Mouse (Mus musculus): ENCODE results near the gene Scarb1.

Gene Scarb1

DNA sequence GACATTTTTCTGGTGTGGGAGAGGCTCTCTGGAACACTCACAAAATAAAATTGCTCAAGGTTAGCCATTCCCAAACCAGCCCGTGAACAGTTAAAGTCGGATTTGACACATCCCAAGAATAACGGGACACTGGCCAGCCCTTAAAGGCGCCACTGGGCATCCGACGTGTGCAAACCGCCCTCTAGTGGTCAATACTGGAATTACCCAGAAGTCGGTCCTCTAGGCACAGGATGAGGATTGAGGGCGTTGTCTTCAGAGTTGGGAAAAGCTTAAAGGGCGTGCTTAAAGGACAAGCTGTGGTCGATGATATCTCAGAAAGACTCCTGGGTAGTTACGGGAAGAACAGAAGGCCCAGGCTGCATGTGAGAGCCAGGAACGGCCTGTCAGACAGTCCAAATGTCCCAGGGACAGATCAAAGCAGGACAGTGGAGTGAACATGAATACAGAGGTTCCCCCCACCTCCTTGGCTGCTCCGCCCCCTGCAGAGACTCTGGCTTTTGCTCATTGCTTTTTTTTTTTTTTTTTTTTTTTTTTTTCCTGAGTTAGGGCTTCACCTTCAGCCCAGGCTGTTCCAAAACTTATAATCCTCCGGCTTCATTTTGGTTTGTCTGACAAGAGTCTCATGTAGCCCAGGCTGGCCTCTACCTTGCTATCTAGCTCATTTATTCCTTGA, 69.2 kb downstream of the Scarb1 start:
- in situ Hi-C loops (cut with MboI, MseI), result no loop called here

DNA sequence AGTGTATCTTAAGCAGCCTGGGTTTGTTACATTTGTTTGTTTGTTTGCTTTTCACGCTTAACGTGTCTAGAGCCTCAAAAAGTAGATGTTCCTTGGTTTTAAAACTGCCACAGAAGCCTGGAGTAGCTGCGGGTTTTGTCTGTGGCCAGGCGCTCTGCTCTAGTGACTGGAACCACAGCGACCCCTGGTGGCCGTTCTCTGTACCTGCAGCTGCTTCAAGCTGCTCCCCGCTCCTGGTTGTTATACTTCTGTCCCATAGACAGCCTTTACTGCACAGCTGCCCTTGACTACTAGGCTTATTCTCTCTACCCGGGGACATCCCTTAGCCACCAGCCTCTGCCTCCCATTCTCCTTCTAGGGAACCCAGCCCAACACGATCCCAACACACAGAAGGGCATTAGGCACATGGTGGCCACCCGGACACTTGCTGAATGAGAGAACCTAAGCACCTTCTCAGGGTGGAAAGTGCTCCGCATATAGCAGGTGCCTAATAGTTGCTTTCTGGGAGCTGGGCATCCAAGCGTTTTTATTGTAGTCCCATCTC, 70.2 kb downstream of the Scarb1 start:
- in situ Hi-C loops (cut with MboI, MseI), result no loop called here

- in situ Hi-C loops (cut with MboI, MseI), result no loop called here
Measured at GRCm38 (mm10) chr5:125269836-125270235, 71.1 kb downstream of the Scarb1 start.

DNA sequence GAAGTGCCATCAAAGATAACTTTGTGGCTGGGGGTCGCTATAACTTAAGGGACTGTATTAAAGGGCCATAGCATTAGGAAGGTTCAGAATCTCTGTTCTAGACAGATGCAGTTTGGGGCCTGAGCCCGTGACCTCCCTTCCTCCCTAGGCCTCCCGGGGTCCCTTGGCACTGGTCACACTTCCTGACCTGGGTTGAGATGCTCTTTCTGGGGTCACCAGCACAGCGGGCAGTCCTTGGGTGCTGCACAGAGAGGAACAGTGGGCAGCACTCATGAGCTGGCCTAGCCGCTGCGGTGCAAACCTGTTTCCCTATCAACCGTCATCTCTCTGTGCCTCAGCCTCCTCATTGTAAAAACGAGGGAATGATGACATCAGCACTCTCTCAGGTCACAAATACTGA, 71.5 kb downstream of the Scarb1 start:
- in situ Hi-C loops (cut with MboI, MseI), result no loop called here

DNA sequence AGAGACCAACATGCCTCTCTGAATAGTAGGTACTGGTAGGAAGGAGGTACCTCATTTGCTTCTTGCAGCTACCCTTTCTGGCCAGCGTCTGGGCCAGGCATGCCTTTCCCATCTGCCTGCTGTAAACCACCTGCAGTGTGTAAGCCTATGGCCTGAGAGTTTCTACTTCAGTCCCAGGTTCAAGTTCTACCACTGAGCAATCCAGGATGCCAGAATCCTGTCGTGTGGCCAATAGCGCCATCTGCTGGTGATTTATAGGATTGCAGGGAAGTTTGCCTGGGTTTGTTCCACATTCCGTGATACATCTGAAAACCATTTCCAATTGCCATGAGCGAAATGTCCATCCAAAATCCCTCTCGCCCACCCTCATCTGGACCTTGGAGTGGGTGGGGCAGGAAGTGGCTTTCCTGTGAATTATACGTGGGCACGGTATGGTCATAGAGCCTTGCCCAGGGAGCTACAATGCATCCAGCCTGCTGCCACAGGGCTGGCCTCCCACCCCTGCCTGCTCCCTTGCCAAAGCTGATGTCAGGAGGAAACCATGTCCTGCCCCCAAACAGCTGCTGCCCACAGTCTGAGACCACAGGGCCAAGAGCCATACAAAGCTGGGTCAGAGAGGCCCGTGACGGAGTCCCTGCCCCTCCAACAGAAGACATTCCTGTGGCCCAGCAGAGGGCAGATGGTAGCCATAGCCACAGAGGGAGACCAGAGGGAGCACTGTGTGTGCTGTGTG, 72.7 kb downstream of the Scarb1 start:
- in situ Hi-C loops (cut with MboI, MseI), result no loop called here

DNA sequence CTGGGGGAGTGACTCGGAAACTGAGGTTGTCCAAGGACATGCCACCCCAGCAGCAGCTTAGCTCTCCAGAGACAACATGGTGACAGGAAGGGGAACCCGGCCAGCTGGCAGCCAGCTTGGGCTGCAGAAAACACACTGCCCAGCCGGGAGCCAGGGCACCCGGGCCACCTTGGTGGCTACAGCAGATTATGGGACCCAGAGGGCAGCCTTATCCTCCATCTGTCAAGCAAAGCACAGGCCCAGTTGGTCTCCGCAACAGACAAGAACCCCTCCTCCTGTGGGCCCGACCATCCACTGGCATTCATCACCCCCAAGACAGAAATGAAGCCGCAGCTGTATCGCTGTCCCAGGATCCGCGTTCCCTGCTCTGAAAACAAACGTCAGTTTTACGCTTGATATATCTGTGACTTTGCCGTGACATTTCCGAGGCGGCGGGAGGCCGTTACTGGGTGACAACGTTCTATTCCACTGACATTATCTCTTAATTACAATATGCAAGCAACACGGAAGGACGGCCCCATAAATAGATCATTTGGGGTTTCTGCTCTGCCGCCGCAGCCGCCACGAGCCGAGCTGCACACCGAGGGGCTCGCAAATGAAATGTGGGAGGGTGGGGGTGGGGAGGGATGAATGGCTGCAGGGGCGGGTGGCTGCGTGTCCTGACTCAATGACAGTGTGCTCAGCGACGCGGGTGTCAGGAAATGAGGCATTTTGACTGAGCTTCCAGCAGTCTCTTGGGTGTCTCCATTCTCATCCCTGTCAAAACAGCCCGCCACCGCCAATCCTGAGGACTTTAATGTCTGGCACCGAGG, 73.5 kb downstream of the Scarb1 start:
- in situ Hi-C loops (cut with MboI, MseI), result no loop called here

DNA sequence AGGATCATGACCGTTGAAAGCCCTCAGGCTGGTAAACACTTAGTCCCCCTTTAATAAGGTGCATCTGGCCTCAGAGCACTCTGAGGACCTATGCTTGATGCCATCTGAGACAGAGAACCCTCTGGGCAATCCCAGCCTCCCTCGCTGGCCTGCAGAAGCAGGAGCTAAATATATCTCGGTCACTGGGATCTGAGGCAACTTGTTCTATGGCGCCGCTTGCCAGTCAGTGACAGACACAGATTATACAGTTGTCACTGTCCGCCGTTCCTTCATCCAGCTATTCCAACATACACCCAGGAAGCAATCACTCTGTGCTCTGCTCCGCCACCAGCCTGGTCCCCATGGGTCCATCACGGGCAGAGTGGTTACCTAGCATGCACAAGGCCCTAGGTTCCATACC, 74.8 kb downstream of the Scarb1 start:
- in situ Hi-C loops (cut with MboI, MseI), result no loop called here

- in situ Hi-C loops (cut with MboI, MseI), result no loop called here
Measured at GRCm38 (mm10) chr5:125264700-125265099, 76.2 kb downstream of the Scarb1 start.

- in situ Hi-C loops (cut with MboI, MseI), result no loop called here
Measured at GRCm38 (mm10) chr5:125262578-125262977, 78.3 kb downstream of the Scarb1 start.

- in situ Hi-C loops (cut with MboI, MseI), result no loop called here
Measured at GRCm38 (mm10) chr5:125253917-125254316, 87.0 kb downstream of the Scarb1 start.

GRCm38 (mm10) chr5:125253448-125253847, 87.4 kb downstream of the Scarb1 start:
- in situ Hi-C loops (cut with MboI, MseI), result no loop called here

GRCm38 (mm10) chr5:125252664-125253063, 88.2 kb downstream of the Scarb1 start:
- in situ Hi-C loops (cut with MboI, MseI), result no loop called here

DNA sequence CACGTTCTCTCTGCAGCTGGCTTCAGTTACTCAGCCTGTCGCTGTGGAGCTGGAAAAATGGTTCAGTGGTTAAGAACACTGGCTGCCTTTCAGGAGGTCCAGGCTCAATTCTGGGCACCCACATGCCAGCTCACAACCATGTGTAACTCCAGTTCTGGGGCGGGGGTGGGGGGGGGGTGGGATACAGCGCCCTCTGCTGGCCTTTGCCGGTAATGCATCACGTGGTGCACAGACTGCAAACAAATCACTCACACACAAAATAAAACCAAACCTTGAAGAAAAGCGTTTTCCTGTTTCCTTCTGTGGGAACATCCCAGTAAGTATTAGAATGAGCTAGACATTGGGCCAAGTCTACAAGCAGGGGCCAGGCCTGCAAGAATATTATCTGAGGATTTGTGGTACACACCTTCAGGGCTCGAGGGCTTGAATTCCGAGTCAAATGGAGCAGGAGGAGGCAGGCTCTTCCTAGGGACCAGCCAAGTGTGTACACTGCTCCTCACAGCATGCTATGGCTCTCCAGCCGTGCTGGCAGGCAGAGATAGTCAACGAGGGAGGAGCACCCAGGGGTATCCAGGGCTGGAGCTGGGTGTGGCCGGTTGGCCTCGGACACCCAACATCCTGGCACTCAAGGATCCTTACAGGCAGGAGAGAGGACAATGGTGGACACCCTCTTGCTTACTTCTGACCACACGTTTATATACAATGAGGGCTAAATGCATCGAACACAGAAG, 88.8 kb downstream of the Scarb1 start:
- in situ Hi-C loops (cut with MboI, MseI), result no loop called here

DNA sequence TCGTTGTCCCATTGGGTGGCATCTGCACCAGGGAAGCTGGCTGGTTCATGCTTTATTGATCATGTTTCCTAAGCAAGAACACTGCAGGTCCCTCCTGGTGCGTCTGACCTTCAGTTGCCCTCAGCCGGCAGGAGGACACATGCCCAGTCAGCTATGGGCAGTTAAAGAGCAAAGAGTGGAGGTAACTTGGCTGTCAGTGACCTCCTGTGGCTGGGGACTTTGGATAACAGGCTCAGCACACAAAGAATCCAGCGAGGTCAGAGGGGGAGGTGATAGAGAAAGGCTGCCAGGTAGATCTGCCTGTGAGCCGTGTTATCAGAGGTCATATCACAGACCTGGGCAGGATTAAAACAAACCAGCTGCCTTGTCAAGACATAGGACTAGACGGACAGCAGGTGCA, 91.7 kb downstream of the Scarb1 start:
- in situ Hi-C loops (cut with MboI, MseI), result no loop called here

- in situ Hi-C loops (cut with MboI, MseI), result no loop called here
Measured at GRCm38 (mm10) chr5:125246711-125247110, 94.2 kb downstream of the Scarb1 start.

GRCm38 (mm10) chr5:125245534-125246151, 95.3 kb downstream of the Scarb1 start:
- in situ Hi-C loops (cut with MboI, MseI), result no loop called here

DNA sequence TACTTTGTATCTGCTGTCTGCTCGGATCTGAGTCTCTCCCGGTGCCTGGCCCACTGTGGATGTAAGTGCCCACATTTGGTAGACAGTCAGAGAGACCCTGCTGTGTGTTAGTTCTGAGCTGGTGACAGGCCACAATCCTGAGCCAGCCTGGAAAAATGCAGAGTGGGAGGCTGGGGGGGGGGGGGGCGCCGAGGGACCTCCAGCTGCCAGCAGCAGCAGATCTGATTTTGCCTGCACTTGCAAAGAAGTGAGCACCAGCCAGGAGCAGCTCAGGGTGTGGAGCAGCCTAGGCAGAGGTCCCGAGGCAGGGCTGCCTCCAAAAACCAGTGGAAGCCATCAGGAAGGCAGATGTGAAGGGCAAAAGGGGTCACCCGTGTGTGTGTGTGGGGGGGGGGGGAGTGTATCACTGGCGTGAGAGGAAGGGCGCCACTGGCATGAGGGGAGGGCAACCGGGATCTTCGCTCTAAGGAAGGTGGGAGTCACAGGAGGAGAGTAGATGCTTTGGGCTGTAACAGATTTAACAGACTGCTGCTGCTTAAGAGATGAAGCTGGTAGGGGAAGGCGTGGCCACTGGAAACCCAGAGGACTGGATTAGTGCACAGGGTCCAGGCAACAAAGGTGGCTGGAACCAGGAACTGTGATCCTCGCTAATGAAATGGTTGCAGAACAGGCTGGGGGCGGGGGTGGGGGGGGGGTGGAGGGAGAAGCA, 95.9 kb downstream of the Scarb1 start:
- in situ Hi-C loops (cut with MboI, MseI), result no loop called here

DNA sequence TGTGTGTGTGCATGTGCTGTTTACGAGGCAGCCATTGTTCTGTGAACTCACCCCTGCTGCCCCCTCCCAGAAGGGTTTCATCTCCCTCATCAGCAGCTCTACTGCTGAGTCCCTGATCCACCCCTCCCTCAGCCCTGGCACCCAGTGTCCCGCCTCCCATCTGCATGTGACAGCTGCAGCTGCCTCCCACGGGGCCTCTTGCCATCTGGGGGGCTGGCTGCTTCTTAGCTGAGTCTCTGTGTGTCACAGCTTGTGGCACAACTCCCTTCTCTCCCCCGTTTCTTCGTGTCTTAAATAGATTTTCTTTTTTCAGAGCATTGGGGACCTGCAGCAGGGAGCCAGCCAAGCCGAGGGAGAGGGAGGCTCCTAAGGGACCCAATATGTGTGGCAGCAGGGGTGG, 97.0 kb downstream of the Scarb1 start:
- in situ Hi-C loops (cut with MboI, MseI), result no loop called here

GRCm38 (mm10) chr5:125242111-125242510, 98.8 kb downstream of the Scarb1 start:
- in situ Hi-C loops (cut with MboI, MseI), result no loop called here

GRCm38 (mm10) chr5:125241627-125242026, 99.3 kb downstream of the Scarb1 start:
- in situ Hi-C loops (cut with MboI, MseI), result no loop called here

Measured in T-helper 1 cell (primary cell).